Mouse (Mus musculus): ENCODE results near the gene Adk.
A peak's percentile ranks its signal among the peaks of the same experiment; 100 is the strongest.

Adk gene

DNA sequence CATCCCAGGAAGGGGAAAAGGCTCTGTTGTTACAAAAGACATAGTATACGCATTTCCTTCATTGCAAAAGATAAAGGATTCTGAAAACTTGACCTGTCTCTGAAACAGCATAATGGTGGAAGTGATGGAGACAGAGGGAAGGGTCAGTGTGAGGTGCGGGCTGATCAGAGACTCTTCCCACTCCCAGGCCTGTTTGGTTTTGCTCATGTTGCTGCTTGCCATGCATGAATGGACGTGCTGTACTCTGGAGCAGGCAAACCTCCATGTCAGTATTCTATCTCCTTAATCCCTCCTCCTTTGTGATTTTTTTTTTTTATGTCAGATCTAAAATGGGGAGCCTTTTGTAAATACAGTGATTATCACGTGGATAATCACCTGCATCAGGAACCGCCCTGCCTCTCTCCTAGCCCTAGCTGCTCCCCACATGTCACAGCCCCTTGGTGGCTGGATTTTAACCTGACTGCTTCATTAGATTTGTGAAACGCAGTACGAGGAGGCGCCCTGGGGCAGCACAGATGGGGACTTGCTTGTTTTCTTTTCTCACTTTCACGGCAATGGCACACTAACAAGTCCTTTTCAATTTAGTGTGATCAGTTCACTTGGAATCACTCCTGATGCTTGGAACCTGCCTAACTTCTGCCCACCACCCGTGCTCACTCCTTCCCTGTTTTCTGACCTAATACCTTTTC, 307.0 kb downstream of the Adk start:
- no peak for DNase-seq

DNA sequence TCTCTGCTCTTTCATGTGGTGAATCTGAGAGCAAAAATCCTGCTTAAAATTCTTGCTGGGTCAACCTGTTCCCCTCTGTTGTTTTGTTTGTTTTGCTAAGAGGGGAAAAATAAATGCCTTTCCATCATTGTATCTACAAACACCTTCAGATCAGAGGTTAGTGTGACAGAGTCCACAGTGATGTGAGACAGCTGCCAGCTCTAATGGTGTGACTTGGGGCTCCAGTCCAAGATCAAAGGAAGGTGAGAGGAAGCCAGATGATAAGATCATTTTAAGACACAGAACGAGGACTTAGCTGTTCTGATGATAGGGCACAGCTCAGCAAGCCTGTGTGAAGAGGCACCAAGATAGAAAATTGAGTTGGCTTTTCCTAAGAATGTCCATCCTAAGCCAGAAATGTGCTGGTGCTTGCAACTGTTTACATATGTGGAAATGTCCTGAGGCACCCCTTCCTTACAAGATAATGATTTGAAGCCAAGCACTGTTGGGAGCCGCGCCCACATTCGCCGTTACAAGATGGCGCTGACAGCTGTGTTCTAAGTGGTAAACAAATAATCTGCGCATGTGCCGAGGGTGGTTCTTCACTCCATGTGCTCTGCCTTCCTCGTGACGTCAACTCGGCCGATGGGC, 307.6 kb downstream of the Adk start:
- DNase-seq, result no peak

DNA sequence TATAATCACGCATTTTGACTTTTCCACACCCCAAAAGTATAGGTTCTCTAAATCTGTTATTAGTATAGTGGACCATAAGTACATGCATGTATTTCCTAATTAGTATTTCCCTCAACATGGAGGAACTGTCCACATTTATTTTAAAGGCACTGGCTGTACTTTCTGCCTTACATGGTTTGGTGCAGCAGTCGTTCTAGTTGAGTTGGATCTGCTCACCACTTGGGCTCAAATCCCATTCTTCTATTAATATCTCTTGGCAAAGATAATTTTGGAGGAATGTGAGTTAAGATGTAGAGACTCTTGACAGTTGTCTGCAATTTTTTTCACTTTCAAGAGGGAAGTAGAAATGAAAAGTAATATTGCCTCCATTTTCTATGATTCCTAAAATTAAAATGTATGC, 314.7 kb downstream of the Adk start:
- DNase-seq, result no peak

DNA sequence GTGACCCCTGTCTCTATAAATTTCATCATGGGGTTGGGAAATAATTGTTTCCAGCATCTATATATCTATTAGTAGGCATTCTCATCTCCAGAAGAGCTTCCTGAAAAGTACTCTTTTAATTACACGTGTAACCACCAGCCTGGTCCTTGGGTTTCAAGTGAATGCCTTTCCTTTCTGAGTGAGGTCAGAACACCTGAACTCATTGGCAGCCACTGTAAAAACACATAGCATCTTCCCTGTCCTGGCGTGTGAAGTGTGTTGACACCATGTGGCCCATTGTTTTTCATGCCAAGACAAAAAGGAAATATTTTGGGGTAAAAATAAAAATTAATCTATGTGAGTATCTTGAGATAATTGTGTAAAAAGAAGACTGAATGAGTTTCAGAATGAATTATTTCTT, 316.2 kb downstream of the Adk start:
- no peak for DNase-seq

DNA sequence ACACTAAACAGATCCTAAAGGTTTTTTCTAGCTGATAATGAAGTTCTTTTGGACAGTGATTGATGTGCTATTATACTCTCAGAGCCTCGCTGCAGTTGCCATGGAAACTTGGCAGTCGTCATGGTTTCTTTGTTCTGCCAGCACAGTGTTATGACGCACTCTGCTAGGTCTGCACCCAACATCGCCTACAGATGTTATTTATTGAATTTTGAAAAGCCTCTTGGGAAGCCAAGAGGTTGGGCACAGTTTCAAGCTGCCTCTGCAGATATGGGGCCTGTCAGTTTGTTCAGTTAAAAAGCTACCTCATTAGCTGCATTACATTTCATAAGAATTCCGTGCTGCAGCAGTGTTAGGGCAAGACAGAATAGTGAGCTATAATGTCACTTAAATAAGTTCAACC, 316.8 kb downstream of the Adk start:
- peak; percentile 24 for DNase-seq

DNA sequence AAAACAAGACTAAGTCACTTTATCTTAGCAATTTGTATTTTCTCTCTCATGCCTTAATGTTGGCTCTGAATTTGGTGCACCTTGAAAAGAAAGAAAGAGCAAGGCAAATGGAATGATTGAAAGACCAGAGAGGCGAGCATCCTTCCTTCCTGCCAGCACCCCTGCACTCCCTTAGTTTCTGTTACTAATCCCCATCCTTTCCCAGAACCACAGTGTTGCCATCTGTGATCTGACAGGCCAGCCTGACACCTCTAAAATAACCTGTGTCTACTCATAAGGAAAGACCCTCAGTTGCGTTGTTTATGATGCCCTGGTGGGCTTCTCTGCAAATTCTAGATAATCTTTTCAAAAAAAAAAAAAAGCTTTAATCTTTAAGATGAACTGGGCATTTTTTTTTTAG, 319.6 kb downstream of the Adk start:
- DNase-seq, result no peak

DNA sequence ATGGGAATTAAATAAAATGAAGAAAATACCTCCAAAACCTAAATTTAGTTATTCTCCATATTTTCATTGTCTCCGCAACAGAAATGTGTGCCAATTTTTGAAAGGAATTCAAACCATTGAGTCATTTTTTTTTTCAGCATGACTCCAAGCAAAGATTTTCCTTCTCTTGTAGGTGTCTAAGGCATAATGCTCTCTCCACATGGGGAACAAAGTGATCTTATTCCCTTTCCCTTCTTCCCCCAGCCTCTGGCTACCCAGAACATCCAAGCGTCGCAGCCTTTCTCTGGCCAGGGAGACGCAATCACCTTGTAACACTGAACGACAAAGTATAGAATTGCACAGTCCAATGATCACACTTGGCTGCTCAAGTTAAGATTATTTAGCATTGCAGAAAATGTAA, 320.3 kb downstream of the Adk start:
- DNase-seq, result no peak

DNA sequence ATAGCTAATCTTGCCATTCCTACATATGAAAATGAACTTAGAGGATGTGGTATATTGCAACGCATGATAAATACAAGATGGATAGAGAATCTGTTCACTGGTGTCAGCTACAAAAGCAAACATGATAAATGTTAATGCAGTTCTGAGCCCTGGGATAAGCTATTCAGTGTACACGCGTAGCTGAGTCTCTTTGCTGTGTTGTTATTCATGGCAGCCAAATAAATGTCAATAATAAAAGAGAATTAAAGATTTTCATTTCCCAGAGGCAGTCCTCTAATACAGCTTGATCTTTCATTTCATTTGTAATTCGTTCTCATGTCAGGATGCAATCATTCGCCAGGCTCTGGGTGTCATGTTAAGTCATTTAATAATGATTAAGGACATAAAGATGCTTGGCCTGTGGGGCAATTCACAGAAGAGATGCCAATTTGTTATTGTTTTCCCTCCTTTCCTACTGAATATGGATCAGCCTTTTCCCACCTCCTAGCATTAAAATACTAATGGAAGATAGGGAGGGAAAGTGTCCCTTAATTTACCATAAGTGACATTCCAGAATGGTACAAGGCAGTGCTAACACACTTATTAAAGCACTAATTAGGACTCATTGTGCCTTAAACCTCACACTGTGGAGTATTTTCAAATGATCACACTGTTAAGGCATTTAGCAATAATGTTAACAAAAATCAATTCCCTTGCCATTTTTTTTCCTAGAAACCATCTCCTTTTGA, 331.5 kb downstream of the Adk start:
- no peak for DNase-seq

DNA sequence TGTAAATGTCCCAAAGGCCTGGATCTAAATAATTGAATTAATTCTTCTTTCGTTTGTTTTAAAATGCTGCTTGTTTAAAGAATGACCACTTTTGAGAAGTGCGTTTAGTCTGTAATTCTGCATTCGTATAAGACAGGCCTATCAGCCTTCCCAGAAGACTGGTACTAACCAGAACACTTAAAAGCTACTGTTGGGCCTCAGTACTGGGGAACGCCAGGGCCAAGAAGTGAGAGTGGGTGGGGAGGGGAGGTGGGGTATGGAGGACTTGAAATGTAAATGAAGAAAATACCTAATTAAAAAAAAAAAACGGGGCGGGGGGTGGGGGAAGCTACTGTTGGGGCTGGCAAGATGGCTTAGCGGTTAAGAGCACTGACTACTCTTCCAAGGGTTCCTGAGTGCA, 347.1 kb downstream of the Adk start:
- no peak for DNase-seq

DNA sequence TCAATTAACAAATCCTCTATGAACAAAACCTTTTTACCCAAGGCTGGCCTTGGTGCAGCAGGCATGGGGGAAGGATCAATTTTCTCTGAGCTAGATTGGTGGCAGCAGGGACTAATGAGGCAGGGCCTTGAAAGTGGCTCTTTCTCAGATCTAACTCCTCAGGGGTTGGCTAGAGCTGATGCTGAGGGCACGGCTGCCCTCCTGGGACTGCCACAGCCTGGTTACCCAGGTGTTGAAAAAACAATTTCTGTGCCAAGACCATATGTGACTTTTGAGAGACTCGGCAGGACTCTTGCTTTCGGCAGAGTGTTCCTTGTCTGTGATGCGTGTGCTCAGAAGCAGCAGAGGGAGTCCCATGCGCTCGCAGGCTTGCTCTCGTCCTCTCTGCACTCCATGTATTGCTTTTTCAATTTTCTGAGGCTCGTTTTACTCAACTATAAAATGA, 349.8 kb downstream of the Adk start:
- DNase-seq, result no peak

DNA sequence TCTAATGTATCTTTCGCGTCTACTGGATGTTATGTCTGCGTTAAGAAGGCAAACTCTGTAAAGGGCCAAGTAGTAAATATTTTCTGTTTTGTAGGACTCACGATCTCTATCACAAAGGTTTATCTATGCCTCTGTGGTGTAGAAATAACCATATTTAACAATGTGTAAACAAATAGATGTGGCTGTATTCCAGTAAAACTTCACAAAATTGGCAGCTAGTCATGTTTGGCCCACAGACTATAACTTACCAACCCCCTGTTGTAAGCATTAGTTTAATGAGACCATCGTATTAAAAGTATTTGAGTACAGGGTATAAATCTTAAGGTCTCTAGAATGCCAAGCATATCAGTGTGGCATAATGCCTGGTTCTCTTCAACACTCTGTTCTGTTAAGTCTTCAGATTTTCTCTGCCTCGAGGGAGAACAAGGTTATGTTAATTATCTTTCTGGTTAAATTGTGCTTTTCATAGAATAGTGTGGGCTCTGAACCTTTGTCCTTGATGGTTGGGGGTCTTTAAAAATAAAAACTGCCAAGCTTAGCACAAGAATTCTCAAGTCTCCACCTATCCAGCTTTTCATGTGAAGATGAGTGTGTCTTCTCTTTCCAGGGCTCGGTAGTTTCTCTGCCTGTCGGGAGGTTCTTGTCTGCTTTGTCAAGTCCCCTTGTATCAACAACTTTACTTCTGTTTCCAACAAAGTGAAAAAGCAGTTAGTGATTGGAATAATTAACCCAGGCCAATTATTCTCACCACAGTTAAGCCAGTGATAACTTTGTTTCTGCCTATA, 350.4 kb downstream of the Adk start:
- DNase-seq, result no peak

DNA sequence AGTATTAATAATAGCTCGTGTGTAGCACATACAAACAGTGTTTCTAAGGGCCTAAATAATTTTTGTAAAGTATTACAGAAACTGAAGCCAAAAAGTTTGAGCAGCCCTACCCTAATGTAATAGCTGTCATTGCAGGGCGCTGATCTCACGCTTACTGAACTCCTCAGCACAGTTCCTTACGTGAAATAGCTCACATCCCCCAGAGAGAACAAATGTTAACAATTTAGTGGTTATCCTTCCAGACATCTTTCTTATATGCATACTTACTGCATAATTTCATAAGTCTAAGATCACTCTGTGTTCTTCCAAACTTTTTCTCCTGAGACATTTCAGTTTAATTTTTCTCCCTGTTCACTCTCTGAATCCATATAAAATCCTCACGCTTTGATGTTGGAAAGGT, 354.6 kb downstream of the Adk start:
- DNase-seq, result no peak

DNA sequence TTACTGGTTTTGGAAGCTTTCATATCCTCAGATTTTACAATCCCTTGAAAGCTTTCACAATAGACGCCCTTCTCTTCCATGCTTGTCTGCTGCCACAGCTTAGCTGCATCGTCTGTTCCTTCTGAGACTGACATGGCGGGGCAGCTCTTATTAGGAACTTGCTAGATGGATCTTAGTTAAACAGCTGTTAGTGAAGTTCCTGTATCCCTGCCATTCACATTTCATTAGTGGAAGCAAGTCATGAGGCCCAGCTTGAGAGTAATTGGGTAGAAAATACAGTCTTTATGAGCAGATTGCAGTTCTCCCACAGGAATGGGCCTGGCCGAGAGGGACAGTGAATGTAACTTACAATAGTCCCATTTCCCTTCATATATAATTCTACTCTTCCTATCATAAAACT, 356.5 kb downstream of the Adk start:
- no peak for DNase-seq

DNA sequence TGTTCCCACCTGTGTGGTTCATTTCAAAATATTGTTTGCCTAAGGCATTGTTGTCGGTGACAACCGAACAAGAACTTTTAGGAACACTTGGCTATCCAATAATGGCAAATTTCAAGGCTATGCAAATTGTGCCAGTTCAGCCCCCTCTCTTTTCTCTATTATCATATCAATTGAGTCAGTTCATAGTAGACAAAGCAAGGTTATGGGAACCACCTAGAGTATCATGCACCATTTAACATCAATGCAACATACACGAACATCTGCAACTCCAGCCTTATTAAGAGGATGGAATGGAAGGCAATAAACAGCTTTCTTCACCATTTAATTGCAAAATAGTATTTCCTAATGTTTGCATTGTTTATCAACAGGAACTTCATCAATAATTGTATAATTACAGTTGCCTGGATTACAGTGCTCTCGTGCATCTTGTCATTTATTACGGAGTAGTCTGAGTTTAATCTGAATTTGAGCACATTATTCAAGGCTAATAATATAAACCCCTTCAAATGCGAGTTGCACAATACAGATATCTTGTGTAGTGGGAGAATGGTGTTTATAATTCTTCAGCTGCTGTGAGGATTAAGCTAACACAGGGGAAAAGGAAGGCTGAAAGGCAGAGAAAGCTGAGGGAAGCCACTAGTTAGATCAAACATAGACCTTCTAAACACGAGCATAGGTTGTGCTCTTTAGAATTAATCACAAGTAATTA, 358.5 kb downstream of the Adk start:
- no peak for DNase-seq

DNA sequence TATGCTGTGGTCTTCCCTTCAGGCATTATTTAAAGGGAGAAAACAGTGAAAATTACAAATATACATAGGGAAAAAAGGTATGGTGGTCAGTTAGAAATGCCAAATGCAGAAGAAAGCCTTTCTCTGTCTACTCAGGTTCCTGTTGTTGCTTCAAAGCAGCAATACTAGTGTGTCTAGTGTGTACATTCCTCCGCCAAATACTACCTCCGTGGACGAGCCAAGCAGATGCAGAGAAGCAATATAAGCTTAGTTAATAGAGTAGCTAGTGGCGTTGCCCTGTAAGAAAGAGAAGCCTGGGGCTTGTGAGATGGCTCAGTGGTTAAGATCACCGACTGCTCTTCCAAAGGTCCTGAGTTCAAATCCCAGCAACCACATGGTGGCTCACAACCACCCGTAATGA, 359.1 kb downstream of the Adk start:
- DNase-seq, result no peak

DNA sequence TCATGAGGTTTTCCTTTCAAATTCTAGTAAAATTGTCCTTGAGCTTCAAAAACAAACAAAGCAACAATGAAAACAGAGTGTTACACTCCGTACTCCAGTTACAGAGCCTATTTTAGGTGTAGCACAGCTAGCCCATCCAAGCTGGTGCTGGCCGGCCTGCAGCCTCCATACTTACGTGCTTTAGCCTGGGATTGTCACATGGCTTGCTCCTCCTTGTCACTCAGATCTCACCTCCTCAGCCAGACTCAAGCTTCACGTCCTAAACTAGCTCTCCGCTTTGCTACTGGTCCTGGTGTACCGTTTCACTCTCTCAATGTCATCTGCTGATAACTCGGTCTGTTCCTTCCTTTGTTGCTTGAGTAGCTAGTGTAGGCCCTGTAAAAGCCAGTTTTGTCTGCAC, 366.0 kb downstream of the Adk start:
- no peak for DNase-seq

DNA sequence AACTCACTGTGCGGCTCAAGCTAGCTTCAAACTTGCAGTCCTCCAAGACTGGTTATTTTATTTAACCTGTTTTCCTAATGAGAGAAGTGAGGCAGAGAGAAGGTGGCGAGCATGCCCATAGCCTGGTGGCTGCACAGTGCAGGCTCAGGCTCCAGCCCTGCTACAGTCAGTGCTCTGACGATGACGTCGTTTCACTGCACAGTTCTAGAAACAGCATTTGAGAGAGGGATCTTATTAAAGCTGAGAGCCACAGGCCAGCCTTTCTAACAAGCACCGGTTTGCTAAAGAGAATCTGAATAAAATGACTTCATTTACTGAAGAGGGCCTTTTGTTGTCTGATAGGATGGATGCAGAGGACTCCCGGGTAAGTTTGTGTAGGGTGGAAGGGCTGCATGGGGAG, 375.0 kb downstream of the Adk start:
- DNase-seq, result no peak

DNA sequence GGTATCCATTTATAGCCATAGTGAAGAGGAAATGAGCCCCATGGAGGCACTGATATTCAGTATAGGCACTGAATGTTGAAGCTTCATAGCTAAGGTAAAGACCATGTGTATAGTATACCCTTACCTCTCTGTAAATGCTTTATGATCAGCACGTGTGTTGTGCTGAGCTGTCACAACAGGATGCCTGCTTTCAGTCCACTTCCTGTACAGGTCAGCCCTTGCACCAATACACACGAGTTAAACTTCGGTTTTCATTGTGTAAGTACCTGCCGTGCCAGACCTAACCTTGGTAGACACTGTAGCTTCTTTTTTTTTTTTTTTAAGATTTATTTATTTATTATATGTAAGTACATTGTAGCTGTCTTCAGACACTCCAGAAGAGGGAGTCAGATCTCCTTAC, 381.0 kb downstream of the Adk start:
- no peak for DNase-seq

DNA sequence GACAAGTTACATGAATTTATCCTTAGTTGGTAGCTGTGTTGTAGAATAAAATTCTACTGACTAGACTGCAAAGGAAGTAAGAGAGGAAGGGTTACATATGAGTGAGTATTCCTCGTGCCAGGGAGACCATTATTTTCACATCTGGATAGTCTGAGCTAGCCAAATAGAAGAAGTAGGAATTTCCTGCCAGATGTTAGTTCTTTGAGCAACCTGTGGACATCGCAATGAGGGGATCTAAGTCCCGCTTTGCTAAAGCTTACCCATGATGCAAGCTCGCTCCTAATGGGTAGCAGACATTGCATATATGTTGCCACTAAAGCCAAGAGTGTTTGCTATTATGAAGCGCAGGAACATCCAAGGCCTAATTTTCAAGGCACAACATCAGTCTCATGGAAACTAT, 381.6 kb downstream of the Adk start:
- no peak for DNase-seq

DNA sequence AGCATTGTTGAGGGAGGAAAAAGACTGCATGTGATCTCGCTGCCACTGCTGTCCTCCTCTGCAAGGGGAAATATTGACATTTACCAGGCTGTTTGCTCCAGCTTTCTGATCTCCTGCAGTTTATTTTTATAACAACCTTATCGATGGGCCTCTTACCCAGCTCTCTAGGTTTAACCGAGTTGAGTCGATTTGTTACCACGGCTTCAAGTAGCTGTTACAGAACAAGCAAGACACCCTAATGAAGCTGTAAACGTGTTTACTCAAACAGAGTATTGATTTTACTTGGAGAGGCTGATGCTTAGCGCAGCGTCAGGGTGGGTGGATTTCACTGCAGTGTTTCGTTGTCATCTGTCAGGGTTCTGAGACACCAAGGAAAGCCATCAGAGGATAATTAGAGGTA, 382.3 kb downstream of the Adk start:
- DNase-seq, result no peak

DNA sequence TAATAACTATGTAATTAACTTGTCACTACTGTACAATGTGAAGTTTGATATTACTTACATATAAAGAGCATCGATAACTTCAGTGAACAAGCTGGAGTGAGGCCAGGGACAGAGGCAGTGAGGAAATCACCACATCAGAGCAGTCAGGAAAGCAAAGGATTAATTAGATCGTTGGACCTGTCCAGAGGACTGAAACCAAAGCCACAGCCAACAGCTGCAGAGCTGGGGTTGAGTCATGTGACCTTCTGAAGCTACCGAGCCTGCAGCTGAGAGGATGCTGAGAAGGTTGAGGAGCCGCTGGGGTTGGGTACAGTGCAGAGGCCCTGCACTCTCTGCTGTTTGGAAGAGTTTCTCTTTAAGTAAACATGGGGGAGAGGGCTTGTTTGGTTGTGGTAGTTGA, 387.4 kb downstream of the Adk start:
- no peak for DNase-seq

DNA sequence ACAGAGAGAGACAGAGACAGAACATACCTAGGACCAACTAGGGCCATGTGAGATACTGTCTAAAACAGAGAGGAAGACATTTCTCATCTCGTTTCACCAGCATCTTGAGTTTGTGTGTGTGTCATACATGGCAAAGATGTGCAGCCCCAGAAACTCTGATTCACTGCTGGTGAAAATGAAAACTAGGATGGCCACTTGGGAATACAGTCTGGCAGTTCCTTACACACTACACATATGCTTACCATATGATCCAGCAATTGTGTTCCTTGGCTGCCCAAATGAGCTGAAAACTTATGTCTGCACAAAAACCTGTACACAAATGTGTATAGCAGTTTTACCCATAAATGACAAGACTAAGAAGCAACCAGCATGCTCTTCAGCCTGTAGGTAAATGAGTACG, 388.2 kb downstream of the Adk start:
- no peak for DNase-seq

Data from liver (tissue).